Mouse (Mus musculus) testis, postnatal 14 days (tissue): ENCODE measurements around the gene Ralbp1.

Experiments used
- DNase-seq: peaks from one replicate; pipeline ENCODE4 v3.0.0; 2021; ENCODE audit warnings: low spot score

The Ralbp1 gene

DNA sequence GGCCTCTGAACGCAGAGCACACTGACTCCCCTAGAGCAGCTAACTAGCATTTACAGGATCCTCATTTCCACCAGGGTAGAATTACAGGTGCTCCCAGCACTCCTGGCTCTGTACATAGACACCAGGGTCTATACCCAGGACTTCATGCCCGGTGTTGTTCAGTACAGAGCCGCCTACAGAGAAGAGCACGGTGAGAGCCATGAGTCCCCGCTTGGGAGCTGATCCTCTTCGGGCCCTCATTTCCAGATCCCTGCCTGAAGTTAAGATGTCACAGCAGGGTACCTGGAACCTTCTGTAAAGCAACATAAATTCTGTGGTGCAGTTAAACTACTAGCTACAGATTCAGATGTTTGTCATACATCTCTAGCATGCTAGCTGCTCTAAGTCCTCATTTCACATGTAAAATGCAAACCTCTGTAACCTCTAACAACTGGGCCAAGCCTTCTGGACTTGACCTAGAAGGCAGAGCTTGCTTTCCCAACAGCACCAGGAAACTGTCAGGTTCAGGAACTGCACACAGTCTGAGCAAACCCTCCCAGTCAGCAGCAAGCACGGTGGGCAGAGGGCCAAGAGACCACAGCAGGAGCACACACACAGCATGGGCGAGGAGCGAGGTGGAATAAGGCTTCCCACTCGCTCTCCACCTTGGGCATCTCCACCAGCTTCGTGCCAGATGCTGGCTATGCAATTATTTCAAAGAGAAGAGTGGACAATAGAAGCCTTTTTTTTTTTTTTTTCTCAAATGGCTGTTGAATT lies 37.7 kb downstream of the Ralbp1 start:
- no peak for DNase-seq

DNA sequence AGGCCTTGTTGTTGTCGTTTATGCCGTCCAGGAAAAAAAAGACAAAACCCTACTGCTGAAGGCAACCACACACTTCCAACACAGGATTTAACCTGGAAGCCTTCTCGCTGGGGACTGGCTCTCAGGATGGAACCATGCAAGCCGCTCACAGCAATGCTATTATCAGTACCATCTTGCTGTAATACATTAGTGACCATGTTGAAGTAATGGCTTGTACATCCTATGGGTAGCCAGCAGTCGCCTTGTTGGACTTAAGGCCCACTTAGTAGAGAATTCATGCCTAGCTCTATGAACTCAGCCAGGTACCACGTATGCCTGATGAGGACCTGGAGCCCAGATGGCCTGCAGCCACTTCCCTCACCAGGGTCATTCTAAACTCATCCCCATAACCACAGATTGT lies 40.2 kb downstream of the Ralbp1 start:
- no peak for DNase-seq

DNA sequence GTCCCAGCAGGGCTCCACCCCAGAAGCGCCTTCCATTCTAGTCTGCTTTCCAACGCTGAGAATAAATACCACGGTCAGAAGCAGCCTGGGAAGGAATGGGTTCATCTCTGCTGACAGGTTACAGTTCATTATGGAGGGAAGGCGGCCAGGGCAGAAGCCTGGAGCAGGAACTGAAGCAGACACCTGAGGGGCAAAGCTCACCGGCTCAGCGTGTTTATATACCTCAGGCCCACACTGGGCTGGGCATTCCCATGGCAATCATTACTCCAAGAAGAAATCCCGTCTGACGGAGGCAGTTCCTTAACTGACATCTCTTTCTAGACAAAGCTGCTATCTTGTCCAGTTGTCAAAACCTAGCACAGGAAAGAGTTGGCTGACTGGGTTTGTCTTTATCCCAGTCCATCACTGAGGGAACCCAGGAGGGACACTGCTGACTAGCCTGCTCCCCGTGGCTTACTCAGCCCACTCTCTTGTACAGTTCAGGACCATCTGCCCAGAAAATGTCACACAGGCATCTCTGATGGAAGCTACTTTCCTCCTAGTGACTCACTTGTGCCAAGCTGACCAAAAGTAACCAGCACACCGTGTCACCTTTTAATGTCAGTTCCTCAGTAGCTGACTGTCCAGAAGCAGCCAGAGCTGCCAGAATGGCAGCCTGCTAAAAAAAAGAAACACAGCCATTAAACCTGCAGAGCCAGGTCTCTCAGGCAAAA lies 42.8 kb downstream of the Ralbp1 start:
- DNase-seq, result no peak

DNA sequence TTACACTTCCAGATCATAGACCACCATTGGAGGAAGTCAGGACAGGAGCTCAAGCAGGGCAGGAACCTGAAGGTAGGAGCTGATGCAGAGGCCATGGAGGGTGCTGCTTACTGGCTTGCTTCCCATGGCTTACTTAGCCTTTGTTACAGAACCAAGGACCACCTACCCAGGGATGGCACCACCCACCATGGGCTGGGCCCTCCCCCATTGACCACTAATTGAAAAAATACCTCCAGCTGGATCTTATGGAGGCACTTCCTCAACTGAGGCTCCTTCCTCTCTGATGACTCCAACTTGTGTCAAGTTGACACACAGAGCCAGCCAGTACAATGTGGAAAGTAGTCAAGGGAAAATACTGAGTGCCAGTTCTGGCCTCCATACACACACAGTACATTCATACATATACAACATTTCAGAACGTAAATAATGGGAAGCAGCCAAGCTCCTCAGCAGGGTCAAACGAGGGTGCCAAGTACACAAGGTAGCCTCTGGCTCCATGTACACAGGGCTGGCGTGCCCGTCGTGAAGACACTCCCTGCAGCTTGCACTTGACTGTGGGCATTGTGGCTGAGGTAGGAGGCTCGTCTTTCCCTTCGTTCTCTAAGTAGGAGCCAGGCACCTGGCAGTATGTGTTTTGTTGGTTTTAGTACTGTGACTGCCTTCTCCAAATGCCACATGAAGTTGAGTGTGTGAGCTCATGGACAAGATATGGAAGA lies 45.9 kb downstream of the Ralbp1 start:
- no peak for DNase-seq

DNA sequence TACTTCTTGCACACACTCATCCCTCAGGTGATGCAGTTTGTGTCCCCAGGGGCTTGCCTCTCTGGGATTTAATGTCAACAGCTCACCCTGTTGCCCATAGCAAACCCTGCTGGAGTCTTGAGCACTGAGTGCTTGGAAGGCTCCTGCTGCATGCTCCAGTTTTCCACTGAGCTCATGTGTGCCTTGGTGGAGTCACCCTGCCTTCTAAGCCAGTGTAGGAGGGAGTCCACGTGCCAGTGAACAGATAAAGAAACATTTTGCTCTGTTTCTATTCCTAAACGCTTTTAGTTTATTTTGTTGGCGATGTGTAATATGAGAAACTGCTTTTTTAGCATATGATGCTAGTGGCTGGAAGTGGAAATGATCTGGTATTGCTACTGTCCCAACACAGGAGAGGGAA lies 48.9 kb downstream of the Ralbp1 start:
- no peak for DNase-seq

DNA sequence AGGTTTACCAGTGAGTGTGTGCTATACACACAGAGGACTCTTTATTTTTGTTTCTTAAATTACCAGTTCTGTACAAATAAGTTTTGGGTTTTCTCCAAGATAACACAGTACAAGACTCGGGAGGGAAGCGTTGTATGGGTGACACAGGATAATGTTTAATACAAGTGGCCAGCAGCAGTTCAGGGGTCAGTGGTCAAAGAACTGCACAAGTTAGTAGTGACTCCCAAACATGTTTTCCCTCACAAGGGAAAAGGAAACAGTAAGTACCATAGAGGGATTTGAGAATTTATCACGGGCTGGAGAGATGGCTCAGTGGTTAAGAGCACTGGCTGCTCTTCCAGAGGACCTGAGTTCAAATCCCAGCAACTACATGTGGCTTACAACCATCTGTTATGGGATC lies 51.7 kb downstream of the Ralbp1 start:
- DNase-seq, result no peak

DNA sequence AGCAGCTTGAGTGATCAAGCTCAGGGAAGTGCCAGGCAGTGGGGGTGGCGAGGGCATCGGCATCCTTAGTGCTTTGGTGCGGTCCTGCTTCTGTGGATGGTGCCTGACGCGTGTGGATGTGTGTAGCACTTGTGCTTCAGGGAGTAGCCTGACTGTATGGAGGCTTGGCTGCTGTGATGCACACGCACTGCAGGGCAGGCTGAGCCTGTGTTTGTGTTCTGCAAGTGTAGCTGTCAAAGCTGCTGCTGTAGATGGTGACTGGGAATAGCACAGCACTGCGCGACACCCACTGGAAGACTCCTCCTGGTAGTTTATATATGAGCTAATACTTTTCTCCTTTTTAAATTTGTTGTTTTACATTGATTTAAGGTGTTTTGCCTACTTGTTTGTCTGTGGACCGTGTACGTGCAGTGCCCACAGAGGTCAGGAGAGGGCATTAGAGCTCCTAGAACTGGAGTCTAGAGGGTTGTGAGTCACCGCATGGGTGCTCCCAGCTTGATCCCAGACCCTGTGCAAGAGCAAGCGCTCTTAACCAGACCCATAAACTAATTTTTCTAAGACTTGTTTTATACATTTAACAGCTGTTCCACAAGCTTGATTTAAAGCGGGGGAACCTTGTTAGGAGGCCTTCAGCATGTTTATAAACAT lies 55.3 kb downstream of the Ralbp1 start:
- no peak for DNase-seq

DNA sequence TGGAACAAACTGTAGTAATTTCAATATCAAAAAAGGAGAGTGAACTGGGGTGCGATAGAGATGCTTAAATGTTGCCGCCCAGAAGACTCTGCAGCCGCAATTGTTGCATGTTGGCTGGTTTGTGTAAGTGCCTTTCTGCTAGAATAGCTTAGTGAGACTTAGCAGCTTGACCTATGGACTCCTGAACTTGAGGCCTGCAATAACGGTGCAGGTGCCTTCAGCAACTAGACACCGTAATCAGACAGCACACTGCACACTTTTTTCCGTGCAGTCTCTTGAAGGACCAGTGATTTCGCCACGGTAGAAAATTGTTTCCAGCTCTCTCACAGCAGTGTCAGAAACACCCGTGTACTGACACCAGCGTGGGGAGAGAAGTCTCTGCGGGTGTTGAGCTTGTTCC lies 56.6 kb downstream of the Ralbp1 start:
- DNase-seq, result no peak

DNA sequence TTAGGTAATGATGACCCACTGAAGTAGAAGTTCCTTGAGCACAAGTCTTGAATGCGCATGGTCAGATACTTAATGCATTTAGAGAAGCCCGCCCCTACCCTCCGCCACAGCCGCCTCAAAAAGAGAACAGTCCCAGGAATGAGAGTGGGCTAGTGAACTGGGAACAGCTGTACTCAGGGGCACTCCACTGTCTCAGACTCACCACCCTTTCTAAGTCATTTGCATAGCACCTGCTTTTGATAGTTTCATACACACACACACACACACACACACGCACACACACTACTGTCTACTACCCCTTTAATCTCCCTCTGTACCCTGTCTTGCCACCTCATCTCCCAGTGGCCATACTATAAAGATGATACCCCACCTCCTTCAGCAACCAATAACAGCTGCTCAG lies 57.7 kb downstream of the Ralbp1 start:
- no peak for DNase-seq

DNA sequence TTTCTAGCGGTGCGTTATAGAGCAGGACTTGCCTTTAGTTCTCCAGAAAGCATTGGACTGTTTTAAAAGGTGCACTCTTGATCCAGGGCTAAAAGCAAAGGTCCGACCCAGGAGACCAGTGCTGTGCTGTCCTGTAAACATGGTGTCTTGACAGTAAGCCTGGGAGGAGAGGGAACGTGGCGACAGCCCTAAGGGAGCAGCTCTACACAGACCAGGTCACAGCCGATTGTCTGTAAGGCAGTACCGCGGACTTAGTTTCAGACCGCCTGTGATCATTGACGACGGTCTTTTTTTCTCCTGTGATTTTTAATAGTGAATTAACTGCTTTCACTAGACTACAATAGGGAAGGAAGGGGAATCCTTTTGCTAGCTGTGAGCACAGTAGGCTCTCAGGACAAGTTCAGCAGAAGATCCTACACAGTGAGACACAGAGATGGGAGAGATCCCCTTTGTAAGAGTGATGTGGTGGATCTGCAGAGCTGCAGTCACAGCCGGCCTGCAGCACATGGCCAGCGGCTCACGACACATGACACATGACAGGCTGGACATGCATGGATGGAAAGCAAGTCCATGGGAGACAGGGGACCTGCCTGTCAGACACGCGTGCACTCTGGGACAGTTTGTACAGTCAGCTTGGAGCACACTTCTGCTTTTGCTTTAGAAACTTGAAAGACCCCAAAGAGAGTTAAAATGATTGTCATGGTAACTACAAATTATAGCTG lies 58.3 kb downstream of the Ralbp1 start:
- DNase-seq, result no peak

DNA sequence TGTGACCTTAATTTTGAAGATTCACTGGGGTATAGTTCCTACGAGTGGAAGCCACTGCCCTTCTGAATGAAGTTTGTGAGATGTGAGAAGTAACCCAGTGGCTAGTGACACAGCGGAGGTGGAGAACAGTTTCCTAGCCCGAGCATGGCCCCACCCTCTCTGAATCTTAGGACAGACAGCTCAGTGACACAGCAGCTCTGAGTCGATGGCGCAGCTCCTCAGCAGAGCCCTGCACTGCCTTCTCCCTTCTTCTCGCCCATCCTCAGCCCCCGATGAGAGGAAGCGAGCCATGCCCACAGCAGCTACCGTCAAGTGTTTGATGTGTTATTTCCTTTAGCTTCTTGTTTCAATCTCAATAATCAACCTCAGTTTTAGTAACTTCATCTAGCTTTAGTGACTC lies 59.3 kb downstream of the Ralbp1 start:
- no peak for DNase-seq

DNA sequence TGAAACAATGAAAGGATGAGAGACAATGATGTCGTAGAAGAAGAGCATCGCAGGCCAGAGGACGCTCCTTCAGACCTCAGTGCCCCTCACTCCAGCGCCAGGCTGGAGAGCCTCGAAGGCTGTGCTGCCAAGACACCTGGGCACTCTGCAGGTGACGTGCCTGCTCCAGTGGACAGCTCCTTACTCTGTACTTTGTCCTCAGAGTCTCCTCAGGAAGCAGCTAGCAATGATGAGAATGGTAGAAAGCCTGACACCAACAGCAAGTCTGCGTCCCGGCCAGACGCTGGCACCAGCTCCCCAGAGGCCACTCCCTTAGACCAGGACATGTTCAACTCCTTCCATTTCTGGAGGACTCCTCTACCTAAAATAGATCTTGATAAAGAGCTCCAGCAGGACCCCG lies 61.4 kb downstream of the Ralbp1 start:
- DNase-seq, result no peak

DNA sequence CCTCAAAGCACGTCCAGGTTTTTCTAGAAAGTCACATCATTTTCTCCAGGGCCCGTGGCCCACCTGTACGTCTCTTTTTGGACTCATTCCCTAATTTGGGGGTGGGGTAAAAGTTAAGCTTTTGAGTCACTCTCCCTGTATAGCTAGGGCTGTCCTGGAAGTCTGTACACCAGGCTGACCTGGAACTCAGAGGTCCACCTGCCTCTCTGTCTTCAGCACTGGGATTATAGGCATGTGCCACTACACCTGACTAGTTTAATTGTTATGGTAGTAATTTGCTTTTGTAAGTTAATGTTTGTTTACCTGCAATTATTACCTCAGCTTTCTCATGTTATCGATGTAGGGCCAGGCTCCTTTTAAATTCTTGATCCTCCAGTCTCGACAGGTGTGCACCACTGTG lies 63.2 kb downstream of the Ralbp1 start:
- no peak for DNase-seq

DNA sequence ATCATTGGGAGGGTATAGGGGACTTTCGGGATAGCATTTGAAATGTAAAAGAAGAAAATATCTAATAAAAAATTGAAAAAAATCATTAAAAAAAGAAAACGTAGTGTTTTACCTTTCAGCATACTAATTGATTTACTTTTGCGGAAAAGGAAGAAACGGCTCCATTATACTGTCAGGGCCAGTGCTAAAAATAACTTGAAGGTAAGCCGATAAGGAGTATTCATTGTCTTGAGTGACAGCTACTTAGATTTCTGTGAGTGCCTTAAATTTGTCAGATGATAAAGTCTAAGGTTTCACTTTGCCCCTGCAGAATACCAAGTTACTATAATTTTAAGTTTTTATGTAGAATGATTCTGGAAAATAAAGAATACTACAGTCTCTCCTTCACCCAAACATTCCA lies 65.4 kb downstream of the Ralbp1 start:
- no peak for DNase-seq

DNA sequence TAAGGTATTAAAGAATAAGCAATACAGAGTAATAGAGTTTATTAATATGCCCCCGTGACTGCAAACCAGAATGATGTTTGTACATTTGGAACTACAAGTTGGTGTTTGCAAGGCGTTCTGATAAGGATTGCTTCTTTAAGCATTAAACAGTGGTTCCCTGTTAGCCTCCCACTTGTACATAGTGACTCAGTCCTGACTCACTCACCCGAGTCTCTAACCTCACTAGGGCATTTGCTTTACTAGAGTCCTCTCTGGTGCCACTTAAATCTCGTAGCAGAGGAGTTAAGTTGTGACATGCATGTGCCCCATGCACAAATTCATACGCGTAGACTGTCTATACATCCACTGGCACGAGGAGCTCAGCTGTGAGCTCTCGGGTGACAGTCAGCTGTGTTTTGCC lies 71.8 kb downstream of the Ralbp1 start:
- no peak for DNase-seq

DNA sequence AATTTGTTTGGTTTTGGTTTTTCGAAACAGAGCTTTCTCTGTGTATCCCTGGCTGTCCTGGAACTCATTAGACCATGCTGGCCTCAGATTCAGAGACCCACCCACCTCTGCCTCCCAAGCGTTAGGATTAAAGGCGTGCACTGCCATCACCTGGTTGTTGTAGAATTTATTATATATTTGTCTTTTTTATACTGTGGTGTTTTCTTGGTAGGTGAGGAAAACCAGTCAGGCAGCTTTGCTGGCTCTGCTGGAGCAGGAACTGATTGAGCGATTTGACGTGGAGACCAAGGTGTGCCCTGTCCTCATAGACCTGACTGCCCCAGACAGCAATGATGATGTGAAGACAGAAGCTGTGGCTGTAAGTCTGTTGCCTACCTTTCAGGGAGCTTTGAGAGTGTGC lies 74.6 kb downstream of the Ralbp1 start:
- no peak for DNase-seq

DNA sequence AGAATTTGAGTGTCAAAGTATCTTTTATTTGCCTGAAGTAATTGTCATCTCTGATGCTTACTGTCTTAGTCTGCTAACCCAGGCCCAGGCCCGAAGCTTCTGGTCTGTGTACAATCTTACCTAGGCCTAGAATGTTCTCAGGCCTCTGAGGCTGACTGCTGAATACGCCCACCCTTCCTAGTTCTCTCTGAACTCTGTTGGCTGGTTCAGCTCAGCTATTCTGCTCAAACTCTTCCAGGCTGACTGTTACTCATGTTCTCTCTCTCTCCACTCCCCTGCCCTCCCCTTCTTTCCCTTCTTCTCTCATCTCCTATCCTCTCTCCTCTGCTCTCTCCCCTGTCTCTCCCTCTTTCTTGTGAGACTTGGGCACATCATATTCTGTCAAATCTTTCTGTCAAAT lies 79.2 kb downstream of the Ralbp1 start:
- no peak for DNase-seq

DNA sequence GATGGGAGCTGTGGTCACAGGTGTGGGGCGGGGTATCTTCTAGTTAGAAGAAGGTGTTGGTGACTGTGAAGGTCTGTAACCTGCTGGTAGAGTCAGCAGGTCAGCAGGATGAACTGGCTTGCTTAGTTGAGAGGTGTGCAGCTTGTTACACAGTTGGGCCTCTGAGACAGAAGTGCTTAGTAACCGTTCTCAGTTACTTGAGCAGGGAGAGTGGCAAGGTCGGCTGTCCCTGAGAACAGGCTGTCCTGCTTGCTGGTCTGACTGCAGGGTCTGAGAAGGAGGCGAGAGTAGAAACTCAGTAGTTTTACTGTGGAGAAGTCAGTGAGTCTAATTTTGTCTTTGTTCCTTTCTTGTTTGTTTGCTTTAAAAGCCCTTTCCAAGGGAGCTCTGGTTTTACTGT lies 79.6 kb downstream of the Ralbp1 start:
- no peak for DNase-seq

DNA sequence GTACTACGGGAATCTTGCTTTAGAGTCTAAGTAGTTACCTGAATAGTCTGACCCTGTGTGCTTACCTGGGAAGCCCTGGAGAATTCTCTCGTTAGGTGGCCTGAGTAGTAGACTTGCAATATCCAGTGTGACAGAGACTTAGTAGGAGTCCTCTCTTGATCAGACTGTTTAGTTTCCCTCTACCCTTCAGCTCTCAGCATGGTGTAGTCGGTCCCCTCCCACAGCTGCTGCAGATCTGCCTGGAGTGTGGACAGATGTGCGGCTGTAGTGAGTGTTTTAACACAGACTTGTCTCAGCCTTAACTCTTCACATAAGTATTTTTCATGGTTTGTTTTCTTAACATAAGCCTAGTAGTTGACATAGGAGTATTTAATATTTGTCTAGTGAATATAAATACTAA lies 83.6 kb downstream of the Ralbp1 start:
- DNase-seq, result no peak

DNA sequence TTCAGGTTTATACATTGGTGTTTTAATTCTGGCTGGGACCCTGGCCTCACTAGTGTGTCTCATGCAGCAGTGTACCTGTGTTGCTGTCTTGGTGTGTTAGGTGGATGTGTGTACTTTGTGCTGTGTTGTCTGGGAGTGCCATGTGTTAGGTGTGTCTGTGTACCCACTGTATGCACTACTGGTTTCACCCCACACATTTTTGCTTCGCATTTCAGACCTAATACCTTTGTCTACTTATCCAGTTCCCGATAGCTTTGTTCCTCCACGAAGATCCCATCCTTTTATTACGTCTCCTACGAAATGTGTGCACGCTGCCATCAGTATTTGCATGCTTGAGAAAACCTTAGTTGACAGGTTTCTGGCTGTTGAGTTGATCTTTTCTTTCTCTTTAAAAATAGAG lies 85.1 kb downstream of the Ralbp1 start:
- DNase-seq, result no peak

DNA sequence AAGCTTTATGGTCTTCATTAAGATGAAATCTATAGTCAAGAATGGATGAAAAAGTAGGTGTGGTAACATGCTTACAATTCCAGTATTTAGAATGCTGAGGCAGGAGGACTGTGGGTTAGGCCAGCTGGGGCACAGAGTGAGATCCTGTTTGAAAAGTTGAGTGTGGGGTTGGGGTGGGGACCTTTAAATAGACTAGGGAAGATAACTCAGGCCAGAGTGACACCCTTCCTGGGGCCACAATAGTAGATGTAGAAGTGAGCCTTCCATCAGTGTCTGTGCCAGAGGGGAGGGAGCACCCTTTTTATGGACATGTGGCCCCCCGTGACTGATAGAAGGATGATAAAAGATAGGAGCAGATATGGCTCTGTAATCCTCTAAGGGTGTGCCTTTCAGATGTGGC lies 86.2 kb downstream of the Ralbp1 start:
- DNase-seq, result no peak

DNA sequence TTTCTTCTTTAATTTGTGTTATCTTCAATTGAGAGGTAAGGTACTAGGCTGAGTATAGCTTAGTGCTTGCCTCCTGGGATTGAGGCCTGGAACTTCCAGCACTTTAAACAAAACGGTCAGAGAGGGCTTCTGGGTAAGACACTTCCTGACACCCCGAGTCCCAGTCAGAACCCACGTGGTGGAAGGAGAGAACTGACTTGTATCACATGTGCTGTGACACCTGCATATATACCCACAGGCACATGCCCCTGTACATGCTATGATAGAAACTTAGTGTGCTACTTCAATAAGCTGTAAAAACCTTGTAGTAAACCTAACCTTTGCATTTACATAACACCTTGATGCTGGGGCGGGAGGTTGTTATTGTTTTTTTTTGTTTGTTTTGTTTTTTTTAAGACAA lies 87.2 kb downstream of the Ralbp1 start:
- DNase-seq, result no peak
